Mouse (Mus musculus) v-Abl transformed pro-B cells (cell line): ENCODE measurements around the gene Ino80d.

Source experiments
- in situ Hi-C, 2 experiments: fragments of 400-800 bp; cut with MboI; formaldehyde crosslinking; loops; one replicate each; pipeline ENCODE4 v1.15.1; 2025; ENCODE audit not compliant: unreplicated experiment in 2 of 2

The Ino80d gene

GRCm38 (mm10) chr1:63110536-63111285 is 3.8 kb downstream of the Ino80d start:
- in situ Hi-C loops, result no loop called here

- in situ Hi-C loops, result no loop called here
These were observed 6.7 kb downstream of the Ino80d start for GRCm38 (mm10) chr1:63107614-63108327.

- in situ Hi-C loops, result no loop called here
These were observed 11.6 kb downstream of the Ino80d start for GRCm38 (mm10) chr1:63102758-63103451.

- in situ Hi-C loops, result no loop called here
These were observed 14.3 kb downstream of the Ino80d start for GRCm38 (mm10) chr1:63100196-63100595.

- in situ Hi-C loops, result no loop called here
These were observed 15.6 kb downstream of the Ino80d start for GRCm38 (mm10) chr1:63098831-63099230.

GRCm38 (mm10) chr1:63096071-63096470 is 18.4 kb downstream of the Ino80d start:
- in situ Hi-C loops, result no loop called here

GRCm38 (mm10) chr1:63089795-63090194 is 24.7 kb downstream of the Ino80d start:
- in situ Hi-C loops, result no loop called here

- in situ Hi-C loops, result no loop called here
These were observed 25.9 kb downstream of the Ino80d start for GRCm38 (mm10) chr1:63088614-63089013.

GRCm38 (mm10) chr1:63080277-63080676 is 34.2 kb downstream of the Ino80d start:
- in situ Hi-C loops, result no loop called here

- in situ Hi-C loops, result no loop called here
These were observed 38.1 kb downstream of the Ino80d start for GRCm38 (mm10) chr1:63076383-63076782.

- in situ Hi-C loops, result no loop called here
These were observed 43.1 kb downstream of the Ino80d start for GRCm38 (mm10) chr1:63071379-63071778.

GRCm38 (mm10) chr1:63058361-63058760 is 56.1 kb downstream of the Ino80d start:
- in situ Hi-C loops, result no loop called here

- in situ Hi-C loops, result no loop called here
These were observed 56.6 kb downstream of the Ino80d start for GRCm38 (mm10) chr1:63057849-63058248.

GRCm38 (mm10) chr1:63057318-63057717 is 57.1 kb downstream of the Ino80d start:
- in situ Hi-C loops, result no loop called here

- in situ Hi-C loops, result no loop called here
These were observed 59.1 kb downstream of the Ino80d start for GRCm38 (mm10) chr1:63055386-63055785.

GRCm38 (mm10) chr1:63050866-63051265 is 63.6 kb downstream of the Ino80d start:
- in situ Hi-C loops, result no loop called here

GRCm38 (mm10) chr1:63049977-63050376 is 64.5 kb downstream of the Ino80d start:
- in situ Hi-C loops, result no loop called here

- in situ Hi-C loops, result no loop called here
These were observed 66.5 kb downstream of the Ino80d start for GRCm38 (mm10) chr1:63047983-63048382.

- in situ Hi-C loops, result no loop called here
These were observed 81.5 kb downstream of the Ino80d start for GRCm38 (mm10) chr1:63032929-63033328.

- in situ Hi-C loops, result no loop called here
These were observed 94.6 kb downstream of the Ino80d start for GRCm38 (mm10) chr1:63019916-63020315.

- in situ Hi-C loops, result no loop called here
These were observed 109.3 kb downstream of the Ino80d start for GRCm38 (mm10) chr1:63005013-63005646.
